Mouse (Mus musculus) left cerebral cortex, postnatal 36 days (tissue): ENCODE measurements around the gene Aff2. TPM values are rescaled to one million over a fixed set of nuclear protein-coding genes. Genes with fewer than 3 reads are reported as not detected.

ENCODE experiments used
- DNase-seq, 2 experiments: peaks; one replicate each; pipeline ENCODE4 v3.0.0; 2021 to 2022; ENCODE audit warnings: low spot score in 2 of 2, mixed read lengths in 1 of 2
- intact Hi-C: fragments of 180-260 bp; cut with DNase I; formaldehyde crosslinking; loops from one replicate; pipeline ENCODE4 v1.15.1; 2025
- total RNA-seq, 2 experiments: library from RNA; stranded (reverse); gene quantifications; 2 replicates each; pipeline ENCODE4 v1.2.3; 2021

The Aff2 gene
- total RNA-seq: 10 to 100 TPM; 21.7 to 25.1 TPM

DNA sequence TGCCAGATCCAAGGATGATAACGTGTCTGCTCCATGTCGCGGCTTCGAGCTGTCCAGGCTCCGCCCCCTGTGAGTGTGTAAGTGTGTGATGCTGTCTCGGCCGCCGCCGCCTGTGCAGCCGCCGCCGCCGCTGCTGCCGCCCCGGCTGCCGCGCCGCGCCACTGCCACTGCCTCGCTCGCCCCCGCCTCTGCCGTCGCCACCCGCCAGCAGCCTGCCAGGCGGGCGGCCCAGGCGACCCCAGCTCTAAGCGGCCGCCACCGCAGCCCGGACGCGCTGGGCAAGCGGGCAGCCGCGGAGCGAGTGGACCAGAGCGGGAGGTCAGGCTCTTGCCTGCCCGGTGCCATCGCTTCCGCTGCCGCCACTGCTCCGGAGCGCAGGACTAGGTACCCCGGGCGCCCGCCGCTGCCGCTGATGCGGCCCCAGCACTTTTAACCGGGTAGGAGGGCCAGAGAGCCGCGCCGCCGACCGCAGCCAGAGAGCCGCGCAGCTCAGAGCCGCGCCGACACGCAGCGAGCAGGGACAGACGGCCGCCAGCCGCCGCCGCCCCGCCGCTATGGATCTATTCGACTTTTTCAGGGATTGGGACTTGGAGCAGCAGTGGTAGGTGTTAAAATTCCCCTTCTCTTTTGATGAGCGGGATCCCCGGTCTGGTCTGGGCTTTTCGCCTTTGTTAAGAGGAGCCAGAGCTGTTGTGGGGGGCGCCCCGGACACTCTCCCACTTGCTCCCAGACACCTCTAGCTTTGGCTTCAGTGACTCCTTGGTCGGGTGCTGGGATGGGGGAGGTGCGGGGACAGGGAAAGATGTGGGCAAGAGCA lies at the start of gene Aff2:
Aff2 (plus strand) TSS at position 57 of the 817 bp plus-strand sequence.
- peak; percentile 39 to 59 for DNase-seq
- intact Hi-C loops: no loop called here

DNA sequence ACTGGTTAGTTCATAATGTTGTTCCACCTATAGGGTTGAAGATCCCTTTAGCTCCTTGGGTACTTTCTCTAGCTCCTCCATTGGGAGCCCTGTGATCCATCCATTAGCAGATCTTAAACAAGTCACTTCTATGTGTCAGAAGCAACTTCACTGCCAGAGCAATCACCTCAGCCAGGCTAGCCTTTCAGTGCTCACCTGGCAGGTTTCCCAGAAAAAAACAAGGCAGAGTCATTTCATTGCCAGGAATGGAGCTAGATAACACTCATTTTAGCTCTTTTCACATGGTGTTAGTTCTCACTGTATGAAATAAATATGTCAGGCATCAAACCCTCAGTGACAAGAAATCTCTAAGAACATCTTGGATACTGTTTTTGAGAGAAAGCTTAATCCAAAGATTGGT lies 22.8 kb upstream of the Aff2 start:
- DNase-seq: no peak
- intact Hi-C loops: loop anchor here (10.0 kb wide), 1 partner anchor 372 kb away; no protein-coding TSS in a partner anchor

DNA sequence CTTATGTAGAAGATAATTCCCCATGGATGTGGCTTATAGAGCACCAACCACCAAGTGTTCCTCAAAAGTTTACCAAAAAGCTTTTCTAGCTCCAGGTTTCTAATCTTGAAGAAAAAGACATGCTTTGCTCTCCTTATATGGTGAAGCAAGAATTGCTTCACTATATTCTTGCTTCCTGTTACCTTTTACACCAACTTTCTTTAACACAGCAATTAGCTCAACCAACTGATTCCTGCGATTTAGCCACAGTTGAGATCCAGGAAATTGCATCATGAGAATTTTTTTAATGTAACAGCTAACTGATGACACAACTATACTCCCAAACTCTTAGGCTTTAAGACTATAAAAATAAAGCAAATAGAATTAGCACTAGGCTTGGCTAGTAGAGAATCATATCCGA lies 4.5 kb upstream of the Aff2 start:
- intact Hi-C loops: no loop called here
- no peak for DNase-seq

DNA sequence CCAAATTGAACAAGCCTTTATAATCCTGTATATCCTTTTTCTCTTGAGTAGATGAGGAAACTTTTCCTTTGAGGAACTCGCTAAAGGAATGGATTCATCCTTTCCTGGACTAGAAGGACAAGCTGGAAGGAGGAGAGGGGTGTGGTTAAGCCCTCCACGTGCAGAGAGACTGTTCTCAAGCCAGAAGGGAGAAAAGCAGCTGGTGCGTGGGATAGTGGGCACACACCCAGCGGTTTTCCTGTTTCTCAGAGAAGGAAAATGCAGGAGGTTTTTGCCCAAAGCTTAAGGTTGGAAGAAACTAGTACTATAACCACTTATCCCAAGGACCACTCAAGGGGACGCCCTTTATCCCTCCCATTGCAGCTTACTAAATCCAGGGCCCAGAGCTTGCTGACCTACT lies 734 bp upstream of the Aff2 start:
- intact Hi-C loops: no loop called here
- peak; percentile 74 to 75 for DNase-seq

DNA sequence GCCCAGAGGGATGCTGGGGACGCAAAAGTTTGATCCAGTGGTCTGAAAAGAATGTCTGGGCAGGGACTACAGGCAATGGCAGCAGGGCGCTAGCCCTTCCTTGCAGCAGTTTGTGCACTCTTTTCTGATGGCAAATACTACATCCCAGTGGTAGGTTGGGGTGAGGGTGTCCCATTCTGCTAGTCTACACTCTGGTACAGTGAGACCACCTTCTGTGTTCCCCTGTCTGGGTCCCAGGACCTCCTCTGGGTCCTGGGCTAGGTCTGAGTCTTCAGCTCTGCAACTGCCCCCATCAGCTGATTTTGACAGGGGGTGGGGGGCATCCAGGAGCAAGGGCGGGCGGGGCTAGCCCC lies 233 bp upstream of the Aff2 start:
- intact Hi-C loops: no loop called here
- DNase-seq: peak in 1 of 2 experiments; percentile 14

DNA sequence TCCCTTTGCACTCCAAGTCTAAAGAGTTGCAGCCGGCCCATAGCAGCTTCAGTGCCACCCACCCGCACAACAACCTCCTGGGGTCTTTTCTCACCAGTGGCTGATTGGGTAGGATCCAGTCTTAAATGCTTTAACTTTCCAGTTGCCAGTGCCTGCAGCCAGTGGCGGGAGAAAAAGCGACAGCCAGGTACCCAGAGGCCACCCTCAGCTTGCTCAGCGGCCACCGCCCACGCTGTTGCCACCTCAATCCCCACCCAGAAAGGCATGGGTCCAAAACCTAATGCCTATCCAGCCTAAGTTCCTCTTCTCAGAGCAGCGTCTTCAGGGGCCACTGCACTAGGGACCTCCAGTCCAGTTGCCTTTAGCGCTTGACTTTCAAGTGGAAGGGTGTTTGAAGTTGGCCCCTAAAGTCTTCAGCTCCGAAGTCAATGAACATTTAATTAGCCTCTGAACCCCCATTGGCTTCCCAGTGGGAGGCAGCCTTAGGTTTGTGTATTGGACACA lies 1.0 kb downstream of the Aff2 start:
- peak in 1 of 2 experiments; percentile 6 for DNase-seq
- intact Hi-C loops: no loop called here

DNA sequence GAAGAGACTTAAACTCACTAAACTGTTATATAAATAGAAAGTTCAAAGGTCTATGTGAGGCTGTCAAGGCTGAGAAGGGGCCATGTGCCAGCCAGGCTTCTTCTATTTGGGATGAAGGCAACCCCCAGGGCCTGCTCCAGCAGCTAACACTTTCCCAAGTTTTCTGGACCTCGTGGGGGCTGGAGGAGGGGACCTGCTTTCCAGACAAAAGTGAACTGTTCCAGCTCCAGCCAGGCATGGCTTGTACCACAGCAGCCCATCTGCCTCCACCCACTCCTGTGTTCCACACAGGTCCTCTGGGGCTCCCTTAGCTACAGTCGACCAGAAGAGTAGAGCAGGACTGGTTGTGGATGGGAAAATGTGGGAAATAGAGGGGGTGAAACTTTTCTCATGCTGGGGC lies 4.1 kb downstream of the Aff2 start:
- intact Hi-C loops: no loop called here
- no peak for DNase-seq

DNA sequence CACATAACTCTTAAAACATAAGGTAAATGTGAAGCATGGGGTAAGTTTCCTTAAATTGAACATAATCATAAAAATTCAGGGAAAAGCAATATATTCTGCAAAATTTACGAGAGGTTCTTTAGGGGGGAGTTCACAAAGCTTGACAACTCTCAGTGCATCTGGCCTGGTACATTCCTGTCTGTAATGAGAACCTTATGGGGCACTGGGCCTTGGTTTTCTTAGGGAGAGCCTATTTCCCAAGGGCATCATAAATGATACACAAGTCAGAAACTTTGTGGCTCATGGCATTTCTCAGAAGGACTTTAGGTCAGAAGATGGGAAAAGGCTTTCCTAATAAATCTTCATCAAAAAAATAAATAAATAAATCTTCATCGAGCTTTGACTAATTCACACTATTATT lies 13.2 kb downstream of the Aff2 start:
- no peak for DNase-seq
- intact Hi-C loops: no loop called here

DNA sequence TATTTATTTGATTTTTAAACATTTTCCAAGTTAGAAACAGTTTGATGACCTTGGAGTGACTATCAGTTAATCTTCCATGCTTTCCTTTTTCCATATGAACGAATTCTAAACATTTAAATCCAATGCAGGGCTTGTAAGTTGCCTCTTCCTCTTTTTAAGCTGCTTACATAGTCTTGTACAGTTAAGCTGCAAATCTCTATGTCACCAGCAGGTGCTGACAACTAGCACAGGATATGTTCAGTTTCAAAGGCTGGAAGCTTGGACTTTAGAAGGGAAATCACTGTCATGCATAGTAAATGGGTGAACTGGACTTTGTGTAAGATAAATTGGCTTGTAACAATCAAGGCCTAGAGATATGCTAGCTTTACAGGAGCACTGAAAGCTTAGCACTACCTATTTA lies 29.6 kb downstream of the Aff2 start:
- no peak for DNase-seq
- intact Hi-C loops: no loop called here

DNA sequence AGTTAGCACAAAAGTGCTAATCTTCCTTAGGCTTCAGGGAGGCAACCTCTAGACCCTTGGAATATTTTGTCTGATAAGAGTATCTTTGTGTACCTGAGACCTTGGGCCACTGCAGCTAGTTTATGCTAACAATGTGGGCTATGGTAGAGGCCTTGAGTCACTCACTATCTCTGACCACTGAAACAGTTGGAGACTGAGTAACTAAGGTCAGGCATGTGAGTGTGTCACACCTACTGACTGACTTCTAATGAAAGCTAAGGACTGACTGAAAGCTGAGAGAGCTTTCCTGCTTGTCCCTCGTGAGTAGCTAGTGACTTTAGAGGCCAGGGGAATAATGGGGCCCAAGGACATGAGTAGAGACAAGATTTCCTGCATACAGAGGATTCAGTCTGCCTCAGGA lies 54.9 kb downstream of the Aff2 start:
- intact Hi-C loops: no loop called here

DNA sequence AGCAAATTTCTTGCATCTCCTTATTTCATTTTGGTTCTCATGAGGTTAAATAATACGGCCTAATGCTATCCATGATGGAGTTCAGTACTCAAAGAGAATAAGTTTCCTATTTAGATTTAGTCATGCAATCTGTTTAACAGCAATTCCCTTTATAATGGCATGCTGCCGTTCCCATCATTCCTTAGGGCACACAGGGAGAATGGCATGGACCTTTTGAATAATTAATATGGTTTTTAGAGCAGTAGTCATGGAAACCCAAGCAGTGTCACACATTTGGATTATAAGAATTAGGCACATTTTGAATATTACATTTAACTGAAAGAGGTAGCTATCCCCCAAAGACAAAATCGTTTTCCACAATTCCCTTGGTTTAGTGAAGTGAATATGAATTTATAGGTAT lies 78.3 kb downstream of the Aff2 start:
- intact Hi-C loops: no loop called here
- DNase-seq: no peak

More for the DNA sequence above, 54.9 kb downstream of the Aff2 start:
- DNase-seq: no peak

DNA sequence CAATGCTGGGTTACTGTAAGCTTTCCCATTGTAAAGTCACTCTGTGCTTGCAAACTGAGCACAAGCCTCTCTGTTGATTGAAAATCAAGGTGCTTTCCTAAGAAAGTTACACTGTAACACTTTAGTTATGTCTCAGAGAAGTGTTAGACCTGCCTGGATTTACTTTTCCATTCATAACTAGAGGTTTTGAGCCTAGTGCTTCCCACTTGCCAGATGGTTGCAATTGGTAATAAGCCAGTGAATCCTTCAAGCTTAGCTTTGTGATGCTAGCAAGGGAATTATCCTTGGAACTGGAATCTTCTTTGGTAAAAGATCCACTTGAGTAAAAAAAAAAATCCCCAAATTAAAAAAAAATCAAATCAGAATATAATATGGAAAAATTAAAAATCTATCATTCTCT lies 81.8 kb downstream of the Aff2 start:
- DNase-seq: peak in 1 of 2 experiments; percentile 4
- intact Hi-C loops: no loop called here

DNA sequence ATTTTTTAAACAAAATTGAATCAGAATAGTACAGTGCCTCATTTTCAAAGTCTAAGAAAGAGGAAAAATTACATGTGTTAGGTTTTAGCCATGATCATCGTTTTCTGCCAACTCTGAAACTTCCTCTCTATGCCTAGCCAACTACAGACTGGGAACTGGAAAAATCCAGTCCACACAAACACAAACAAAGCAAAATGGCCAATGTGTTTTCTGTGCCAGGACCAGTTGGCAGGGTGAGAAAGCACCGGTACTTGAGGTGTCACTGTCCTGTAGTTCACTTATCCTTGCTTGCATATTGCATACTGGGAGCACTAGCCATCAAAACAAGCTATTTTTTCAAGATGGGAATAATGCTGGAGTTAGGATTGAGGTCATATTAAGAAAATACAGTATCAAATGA lies 100.8 kb downstream of the Aff2 start:
- no peak for DNase-seq
- intact Hi-C loops: no loop called here

DNA sequence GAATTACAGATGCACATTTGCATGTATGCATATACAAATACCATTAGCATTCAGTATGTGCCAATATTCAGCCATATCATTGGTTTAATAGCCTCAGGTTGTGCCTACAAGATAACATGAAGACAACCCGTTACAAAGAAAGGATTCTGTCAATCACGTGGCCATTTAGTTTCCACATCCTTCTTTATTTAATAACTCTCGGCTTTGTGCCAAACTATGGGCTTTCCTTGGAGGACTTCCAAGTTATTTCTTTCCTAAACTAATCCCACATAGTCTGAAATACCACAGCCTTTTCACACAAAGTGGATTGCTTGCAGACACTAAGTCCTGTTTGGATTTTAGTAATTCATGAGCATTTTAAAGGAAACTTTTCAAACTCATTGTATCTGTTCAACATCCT lies 142.0 kb downstream of the Aff2 start:
- intact Hi-C loops: no loop called here
- no peak for DNase-seq

DNA sequence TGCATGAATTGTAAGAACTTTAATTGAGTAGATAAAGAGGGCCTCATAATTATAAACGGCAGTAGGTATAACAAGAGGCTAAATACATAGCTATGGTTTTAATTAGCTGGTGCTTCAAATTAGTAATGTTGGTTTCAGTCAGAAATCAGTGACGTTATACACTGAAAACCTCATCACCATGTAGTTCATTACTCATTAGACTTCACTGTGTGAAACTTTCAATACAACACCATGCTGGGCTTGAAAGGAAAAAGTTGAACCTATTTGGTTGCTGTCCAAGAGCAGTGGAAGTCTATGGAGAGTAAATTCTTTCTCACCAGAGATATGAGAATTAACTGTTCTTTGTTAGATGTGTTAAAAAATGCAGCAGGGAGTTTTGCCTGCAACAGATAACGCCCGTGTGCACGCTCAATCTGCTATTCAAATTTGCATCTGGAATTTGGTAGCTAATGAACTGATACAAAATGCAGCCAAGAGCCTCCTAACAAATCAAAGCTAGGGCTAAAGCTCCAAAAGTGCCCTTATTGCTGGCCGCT lies 158.0 kb downstream of the Aff2 start:
- intact Hi-C loops: no loop called here
- no peak for DNase-seq

DNA sequence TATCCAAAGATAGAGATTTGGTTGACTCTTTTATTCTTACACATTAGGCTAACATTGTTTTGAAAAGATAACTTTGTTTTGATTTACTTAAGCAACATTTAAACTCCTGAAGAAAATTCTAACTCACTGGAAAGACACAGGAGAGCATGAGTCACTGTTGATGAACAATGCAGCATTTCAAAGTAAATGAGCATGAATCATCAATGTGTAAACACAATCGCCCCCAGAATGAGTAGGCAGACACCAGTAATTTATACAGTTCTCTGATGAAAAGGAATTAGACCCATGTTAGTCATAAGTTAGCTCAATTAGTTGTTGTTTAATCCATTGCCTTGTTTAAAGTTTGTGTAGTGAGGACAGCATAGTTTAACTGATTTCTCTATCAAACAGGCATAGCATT lies 180.7 kb downstream of the Aff2 start:
- intact Hi-C loops: no loop called here
- no peak for DNase-seq

DNA sequence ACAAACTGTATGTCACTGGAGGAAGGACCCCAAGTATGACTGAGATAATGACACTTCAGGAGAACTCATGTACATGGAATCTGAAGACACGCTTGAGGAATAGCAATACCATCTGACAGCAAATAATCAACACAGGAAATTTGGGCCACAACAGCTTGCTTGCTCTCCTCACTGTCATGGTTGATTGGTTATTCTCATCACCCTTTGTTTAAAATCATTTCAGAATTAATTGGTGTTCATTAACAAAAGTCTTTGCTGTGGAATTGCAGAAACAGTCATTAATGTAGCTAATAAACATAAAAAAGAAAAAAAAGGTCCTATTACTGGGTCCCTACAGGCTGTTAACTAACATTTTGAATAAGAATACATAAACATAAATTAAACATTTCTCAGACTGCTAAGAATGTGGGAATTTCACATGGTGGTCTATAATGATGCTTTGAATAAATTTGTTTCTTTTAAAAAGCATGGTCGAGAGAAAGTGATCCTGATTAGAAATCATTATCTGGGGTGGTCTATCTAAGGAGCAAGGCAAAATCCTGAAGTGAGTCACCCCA lies 219.9 kb downstream of the Aff2 start:
- intact Hi-C loops: no loop called here

DNA sequence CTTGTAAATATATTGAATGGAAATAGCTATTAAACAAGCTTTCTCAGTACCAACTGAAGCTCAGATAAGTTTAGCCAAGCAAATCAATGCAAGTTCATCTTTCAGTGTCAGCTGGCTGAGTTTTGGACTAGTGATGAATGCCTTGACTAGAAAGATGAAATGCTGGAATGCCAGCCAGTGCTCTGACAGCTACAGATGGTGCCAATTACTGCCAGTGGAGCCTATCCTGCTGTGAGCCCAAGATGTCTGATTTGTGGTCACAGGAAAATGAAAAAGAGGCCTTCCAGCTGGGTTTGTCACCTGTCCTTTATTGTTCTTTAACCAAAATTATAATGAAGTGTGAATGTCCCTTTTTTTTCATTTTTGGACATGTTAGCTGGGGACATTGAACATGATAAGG lies 248.7 kb downstream of the Aff2 start:
- intact Hi-C loops: no loop called here
- no peak for DNase-seq

More for the DNA sequence above, 219.9 kb downstream of the Aff2 start:
- no peak for DNase-seq

DNA sequence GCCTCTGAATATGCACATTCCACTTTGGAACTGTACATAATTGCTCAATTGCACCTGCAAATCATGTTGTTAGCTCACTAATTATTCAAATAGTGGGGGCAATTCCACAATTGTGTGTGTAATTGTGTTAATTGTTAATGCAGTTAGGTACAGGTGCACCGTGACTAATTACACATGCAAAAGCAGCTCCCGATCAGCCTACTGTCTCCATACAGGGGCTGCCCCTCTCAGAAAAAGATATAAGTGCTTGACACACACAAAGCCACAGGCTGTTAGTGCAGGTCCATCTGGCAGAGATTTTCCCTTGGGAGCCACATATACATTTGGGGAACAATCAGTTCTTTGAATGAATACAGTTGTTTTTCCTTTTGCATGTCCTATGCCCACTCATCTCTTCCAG lies 302.9 kb downstream of the Aff2 start:
- intact Hi-C loops: no loop called here
- no peak for DNase-seq

DNA sequence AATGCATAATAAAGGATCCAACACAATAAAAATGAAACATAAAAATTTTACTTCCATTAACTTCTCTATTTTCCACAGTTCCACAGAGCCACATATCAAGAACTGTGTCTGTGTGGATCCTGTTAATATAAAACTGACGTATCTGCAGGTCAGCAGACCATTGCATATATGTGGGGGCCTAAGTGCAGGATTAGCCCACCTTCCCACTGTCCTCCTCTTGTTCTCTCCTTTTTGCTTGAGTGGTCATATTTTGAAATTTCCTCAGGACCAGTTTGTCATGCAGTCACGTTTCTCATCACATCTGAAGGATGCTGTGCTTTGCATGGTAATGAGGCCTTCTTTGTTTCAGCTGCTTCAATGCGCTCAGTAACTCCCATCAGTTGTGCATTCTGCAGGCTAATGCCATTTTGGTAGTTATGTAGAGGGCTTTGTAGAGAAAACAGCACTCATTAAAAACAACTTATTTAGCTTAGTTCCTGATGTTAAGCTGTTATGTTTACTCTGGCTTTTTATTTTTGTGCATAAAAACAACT lies 306.1 kb downstream of the Aff2 start:
- DNase-seq: no peak
- intact Hi-C loops: no loop called here

DNA sequence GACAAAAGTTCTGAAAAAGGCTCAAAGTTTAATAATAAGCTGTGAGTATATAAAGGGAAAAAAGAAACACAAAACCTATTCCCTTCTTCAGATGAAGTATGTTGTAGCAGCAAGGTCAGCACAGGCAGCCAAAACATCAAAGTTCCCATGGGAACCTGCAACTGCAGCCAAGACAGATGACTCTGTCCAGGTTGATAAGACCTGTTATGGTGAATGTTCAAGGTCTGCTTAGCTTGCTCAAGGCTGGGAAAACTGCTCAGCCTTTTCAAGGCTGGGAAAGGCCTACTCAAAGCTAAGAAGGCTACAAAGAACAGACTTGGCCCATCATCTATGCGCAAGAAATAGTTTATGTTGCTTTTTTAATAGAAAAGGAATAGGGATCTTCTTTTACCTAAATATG lies 315.6 kb downstream of the Aff2 start:
- intact Hi-C loops: no loop called here
- no peak for DNase-seq
